Mouse (Mus musculus) CH12F3 (cell line): ENCODE measurements around the gene Cox10.

Source experiments
- in situ Hi-C: fragments of 300-500 bp; cut with MboI; formaldehyde crosslinking; loops from 2 replicates; pipeline ENCODE4 v1.14.3; 2020; ENCODE audit warnings: low sequenced_read_pairs

Cox10 gene

DNA sequence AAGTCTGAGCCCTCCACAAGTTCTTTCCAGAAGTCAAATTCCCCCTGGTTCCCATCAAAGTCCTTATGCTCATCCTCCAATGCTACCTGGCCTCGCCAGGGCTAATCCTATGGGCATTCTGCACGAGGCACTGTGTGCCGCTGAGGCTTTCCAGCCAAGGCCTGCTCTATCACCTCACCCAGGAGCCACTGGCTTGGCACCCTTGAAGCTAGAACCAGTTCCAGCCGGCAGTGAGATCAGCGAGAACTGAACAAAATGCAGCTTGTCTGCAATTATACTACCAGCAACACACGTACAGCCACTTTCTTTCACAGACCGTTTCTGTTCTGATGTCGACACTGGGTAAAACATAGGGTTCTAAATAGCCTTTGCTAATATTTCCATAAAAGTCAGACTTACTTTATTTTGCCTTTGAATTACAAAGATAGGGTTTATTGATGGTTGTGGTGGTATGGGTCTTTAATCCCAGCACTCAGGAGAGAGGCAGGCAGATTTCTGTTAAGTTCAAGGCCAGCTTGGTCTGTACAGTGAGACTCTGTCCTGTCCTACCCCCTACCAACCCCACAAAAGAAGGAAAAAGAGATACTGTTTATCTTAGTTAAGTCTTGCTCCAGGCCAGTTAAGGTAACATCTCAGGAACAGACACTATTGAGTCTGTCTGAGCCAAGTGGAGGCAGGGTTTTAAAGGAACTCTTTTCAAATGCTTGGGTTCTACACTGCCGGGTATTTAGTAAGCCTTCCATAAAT lies 111.5 kb downstream of the Cox10 start:
- in situ Hi-C loops: no loop called here

DNA sequence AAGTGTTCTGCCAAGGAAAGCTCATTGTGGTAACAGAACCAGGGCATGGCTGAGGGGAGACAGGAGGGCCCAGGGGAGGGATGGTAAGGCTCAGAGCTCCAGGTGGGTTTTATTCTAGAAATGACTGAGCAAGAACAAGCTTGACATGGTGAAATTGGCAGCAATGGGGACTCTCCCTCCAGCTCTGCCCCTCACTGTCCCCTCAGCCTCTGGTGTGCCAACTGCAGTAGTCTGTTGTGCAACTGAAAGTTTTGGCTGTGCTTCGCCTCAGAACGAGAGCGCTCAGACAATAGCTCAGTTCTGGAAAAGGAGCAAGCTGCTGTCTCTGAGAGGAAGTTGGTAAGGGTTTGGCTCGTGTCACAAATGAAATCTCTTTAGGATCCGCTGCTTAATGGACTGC lies 113.8 kb downstream of the Cox10 start:
- in situ Hi-C loops: no loop called here

- in situ Hi-C loops: no loop called here
Measured at GRCm38 (mm10) chr11:63957207-63957606, 122.1 kb downstream of the Cox10 start.

DNA sequence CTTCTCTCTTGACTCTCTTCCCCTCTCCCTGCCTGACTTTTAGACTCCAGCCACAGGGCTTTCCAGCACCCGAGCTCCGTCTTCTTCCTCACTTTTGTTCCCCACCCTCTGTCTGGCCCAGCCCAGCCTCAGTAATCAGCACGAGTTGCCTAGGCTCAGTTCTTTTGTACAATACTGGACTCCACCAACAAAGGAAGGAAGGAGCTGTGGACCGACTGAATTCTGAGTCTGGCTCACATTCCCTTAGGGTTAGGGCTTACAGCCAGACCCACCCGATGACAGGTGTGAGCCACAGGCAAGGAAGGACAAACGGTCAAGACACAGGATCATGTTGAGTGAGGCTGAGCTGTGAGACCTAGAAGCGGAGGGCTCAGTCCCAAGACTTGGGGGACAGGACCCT lies 122.5 kb downstream of the Cox10 start:
- in situ Hi-C loops: no loop called here

DNA sequence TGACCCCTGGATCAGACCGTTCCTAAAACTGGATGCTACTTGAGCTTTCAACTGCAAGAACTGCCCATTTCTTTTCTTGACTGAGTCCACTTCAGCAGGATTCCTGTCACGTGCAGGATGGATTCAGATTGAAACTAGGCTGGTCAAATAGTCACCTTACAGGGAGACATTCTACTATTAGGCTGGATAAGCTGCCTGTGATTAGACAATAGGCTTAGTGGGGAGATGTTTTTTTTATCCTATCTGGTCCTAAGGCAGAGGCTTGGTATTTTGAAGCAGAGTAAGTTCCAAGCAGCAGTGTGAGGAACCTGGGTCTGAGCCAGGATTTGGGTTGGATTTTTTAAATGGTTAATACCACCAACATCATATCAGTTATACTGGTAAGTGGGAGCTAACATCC lies 125.4 kb downstream of the Cox10 start:
- in situ Hi-C loops: no loop called here

DNA sequence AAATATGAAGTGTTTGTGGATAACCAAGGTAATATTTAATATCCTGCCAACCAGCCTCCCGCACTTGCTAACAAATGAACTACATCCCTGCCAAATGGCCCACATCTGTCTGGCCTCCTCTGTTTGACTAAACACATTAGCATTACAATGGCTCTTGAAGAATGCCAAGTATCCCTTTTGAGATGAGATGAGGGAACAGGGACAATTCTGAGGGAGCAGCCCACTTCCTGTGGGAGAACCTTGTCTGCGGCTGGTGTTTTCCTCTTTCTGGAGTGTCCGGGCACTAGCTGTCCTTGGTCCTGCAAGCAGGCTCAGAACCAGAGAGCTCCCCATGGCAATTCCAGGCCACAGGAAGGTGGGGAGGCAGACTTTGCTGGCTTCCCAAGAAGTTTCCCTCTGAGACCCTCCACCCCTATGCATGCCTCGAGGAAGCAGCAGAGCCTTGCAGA lies 126.5 kb downstream of the Cox10 start:
- in situ Hi-C loops: no loop called here

DNA sequence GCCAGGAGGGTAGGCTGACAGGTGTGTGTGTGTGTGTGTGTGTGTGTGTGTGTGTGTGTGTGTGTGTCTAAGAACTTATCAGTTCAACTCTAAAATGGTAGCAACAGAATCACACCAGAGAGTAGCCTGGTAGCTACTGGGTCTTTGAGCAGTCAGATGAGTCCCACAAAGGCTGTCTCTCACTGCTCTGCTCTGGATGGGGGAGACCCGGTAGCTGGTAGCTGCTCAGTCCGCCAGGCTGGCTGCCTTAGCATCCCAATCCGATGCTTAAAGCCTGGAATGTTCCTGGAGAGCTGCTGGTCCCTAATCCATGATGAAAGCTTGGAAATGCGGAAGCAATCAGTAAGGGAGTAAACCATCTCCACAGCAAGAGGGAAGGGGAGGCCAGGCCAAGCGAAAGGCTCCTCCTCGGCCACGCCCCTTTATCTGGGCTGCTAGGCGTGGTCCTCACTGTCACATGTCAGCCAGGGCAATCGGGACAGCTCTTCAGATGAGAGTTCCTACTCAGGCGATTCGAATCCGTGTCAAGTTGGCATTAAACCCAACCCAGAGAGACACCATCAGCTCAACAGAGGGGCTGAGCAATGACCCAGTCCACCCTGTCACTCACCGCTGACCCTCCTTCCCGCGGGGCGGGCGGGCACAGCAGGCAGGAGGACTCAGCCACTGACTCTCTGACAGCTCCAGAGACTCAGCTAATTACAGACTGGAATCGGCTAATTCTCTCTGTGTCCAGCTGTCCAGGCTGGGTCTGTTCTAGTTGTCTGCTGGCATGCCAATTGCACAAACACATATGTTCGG lies 127.2 kb downstream of the Cox10 start:
- in situ Hi-C loops: no loop called here

GRCm38 (mm10) chr11:63948371-63948770 lies 130.9 kb downstream of the Cox10 start:
- in situ Hi-C loops: loop anchor here (25.0 kb wide), 2 partner anchors 489 to 764 kb away; partner anchors contain the start of genes F930015N05Rik and Hs3st3a1

DNA sequence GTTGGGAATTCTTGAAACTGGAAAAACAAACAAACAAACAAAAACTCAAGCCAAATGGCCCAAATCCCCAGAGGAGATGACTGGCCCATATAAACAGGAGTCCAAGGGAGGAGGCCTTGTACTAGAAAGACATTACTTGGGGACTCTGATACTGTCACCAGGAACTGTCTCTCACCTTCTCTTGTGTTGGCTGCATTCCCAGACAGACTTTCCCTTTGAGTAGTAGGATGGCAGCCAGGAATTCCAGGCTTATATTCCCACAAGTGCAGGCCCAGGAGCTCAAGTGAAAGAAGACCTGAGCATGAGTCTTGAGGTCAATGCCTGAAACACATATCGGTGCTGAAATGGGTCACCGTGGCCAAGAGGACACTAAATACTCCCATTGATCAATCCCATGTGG lies 132.2 kb downstream of the Cox10 start:
- in situ Hi-C loops: loop anchor here (25.0 kb wide), 2 partner anchors 490 to 765 kb away; partner anchors contain the start of genes F930015N05Rik and Hs3st3a1

DNA sequence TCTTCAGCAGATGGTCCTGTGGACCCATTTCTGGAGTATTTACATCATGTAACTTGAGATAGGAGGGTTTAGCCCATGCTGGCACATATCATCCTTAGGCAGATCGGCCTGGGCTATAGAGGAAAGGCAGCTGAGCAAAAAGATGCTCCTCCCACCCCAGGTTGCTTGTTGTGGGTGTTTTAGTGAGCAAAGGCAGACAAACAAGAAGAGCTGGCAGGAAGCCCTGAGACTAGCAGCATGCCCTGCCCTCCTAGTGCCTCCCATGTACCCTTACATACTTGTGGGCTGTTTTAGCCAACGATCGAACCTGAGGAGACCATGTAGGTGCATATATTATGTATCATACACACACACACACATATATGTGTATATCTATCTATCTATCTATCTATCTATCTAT lies 135.3 kb downstream of the Cox10 start:
- in situ Hi-C loops: loop anchor here (25.0 kb wide), 2 partner anchors 493 to 768 kb away; partner anchors contain the start of genes F930015N05Rik and Hs3st3a1

GRCm38 (mm10) chr11:63943268-63943890 lies 135.9 kb downstream of the Cox10 start:
- in situ Hi-C loops: loop anchor here (25.0 kb wide), 2 partner anchors 494 to 769 kb away; partner anchors contain the start of genes F930015N05Rik and Hs3st3a1

- in situ Hi-C loops: loop anchor here (25.0 kb wide), 2 partner anchors 495 to 770 kb away; partner anchors contain the start of genes F930015N05Rik and Hs3st3a1
Measured at GRCm38 (mm10) chr11:63942177-63942576, 137.1 kb downstream of the Cox10 start.

- in situ Hi-C loops: loop anchor here (25.0 kb wide), 2 partner anchors 501 to 776 kb away; partner anchors contain the start of genes F930015N05Rik and Hs3st3a1
Measured at GRCm38 (mm10) chr11:63936641-63937040, 142.6 kb downstream of the Cox10 start.

DNA sequence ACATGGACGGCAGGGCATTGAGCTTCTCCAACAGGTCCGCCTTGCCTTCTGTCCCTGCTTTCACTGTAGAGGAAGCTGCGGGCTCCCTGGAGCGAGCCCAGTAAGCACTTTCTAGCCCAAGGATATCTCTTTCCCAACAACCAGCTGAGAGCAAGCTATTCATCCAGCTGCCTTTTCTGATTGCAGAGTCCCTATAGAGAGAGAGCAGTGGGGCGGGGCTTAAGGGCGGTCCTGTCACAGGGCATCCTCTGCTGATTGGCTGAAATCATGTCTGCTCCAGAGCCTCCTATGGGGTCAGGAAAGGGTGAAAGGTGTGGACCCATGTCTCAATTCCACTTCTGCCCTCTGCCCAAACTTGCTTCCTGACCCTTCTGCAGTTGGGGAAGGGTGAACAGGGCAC lies 152.4 kb downstream of the Cox10 start:
- in situ Hi-C loops: loop anchor here (25.0 kb wide), 2 partner anchors 510 to 785 kb away; partner anchors contain the start of genes F930015N05Rik and Hs3st3a1

DNA sequence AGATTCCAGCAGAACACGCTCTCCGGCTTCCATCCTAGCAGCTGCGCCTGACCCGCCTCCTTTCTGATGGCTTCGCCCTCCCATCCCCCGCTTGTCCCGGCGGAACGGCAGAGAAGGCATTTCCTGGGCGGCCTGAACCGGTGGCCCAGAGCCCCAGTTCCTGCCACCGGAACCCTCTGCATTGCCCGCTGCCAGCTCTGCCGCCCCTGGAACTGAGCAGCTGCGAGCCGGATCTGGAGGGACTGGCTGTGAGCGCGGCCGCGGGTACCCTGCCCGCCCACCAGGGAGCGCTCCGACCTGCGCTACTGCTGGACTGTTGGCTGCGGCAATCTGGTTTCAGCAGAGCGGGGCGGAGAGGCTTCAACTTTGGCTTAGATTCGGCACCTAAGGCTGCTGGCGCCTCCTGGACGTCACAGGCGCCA lies 154.1 kb downstream of the Cox10 start:
- in situ Hi-C loops: loop anchor here (25.0 kb wide), 2 partner anchors 512 to 787 kb away; partner anchors contain the start of genes F930015N05Rik and Hs3st3a1

DNA sequence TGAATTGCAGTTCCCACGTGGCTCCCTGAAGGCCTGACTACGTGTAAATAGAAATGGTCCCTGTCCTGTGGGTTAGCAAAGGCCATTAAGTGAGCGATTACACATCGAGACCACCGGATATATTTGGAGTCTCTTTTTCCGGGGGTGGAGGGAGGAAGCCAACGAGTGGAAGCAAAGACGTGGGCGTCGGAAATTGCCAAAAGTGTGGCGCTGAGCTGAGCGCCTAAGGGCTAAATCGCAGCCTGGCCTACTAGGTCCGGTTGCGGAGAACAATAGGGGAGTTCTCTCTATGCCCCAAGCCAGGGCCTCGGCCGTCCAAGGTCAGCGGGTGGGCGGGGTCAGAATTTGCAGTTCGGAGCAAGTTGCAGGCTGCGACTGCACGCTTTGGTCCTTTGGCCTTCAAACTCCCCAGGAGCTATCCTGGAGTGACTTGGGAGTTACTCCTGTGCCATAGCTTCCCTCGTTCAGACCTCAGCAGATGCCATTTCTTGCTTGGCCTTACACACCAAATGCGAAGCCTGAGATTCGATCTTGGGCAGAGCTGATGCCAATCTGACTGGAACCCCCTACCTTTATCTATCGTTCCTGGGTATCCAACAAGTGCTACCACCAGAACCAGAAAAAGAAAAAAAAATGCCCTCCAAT lies 154.9 kb downstream of the Cox10 start:
- in situ Hi-C loops: no loop called here

DNA sequence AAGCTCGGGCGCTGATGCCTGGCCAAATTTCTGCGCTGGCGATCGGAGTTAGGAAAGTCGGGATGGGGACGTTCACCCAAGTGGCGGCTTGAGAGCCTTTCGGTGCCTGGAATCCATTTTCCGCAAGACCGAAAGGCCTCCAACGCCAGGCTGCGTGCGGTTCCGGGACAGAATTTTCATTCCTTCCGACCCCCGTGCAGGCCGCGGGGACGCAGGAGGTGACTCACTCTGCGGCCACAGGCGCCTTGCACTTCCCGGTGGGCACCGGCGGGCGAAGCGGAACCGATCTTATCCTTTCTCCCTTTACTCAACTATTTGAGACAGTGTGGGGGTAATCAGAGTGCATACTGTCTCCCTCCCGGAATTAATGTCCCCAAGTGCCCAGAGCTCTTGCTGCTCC lies 155.9 kb downstream of the Cox10 start:
- in situ Hi-C loops: no loop called here

DNA sequence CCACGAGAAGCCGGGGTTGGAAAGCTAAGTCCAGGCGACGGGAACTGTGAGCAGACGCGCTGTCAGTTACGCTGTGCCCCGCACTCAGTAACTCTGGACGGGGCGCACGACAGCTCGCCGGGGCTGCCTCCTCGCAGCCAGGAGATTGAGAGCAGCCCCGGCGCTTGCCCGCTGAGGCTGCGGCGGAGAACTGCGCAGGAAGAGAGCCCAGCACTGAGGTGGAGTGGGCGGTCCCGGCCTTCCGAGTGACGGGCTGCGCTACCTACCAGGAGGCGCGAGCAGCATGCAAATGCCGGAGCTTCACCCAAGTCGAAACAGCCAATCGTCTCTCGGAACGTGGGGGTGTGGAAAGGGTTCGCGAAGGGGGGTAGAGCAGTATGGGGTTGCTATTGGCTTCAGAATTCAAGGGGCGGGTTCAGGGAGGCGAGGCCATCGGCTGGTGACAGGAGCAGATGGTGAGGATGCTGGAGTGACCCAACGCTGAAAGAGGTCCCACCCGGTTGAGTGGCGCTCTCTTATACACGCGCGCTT lies 157.1 kb downstream of the Cox10 start, which contains the start of gene Hs3st3b1:
Hs3st3b1 (minus strand) TSS at position 200 of the 531 bp plus-strand sequence.
- in situ Hi-C loops: no loop called here

DNA sequence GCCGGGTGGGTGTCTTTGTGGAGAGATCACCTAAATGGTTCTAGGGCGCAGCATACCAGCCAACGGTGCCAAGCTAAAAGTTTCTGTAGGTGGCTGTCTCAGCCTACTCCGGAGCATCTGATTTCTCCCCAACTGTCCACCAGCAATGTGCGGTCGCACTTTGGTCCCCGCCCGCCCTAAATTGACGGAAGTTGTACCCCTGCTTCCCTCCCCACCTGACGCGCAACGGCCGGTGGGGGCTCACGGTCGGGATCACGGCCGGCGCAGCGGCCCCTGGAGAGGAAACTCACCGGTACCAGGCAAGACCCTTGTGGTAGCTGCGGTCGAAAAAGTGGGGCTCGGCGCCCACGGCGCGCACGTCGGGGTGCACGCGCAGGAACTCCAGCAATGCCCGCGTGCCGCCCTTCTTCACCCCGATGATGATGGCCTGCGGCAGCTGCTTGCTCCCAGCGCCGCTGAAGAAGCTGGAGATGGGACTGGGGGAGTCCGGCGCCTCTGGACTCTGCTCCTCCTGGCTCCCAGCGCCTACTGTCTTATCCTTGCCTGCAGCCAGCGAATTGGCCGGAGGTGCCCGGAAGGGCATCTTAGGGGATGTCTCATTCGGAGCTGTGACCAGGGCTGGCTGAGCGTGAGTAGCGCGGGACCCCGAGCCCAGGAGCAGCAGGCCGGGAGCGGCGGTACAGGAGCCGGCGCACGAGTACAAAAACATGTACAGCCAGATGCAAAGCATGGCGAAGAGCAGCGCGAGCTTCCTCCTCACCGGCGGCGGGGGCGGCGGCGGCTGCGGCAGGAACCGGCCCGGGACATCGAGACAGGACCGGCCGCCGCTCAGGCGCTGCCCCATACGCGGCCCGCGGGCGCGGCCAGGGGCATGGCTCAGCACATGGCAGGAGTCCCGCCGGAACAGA lies 158.0 kb downstream of the Cox10 start:
- in situ Hi-C loops: no loop called here
